Mouse (Mus musculus) lung, adult 18-20 months (tissue): ENCODE data around the gene Ddit4l.
"Not testable (repeated sequence)": the region's sequence is repeated elsewhere in the genome, so short reads cannot be mapped to it uniquely, and the experiment has no call there.

Experiments used
- DNase-seq, 2 experiments: peaks; one replicate each; pipeline ENCODE4 v3.0.0; 2022; ENCODE audit warnings: mixed read lengths in 2 of 2

Gene Ddit4l

DNA sequence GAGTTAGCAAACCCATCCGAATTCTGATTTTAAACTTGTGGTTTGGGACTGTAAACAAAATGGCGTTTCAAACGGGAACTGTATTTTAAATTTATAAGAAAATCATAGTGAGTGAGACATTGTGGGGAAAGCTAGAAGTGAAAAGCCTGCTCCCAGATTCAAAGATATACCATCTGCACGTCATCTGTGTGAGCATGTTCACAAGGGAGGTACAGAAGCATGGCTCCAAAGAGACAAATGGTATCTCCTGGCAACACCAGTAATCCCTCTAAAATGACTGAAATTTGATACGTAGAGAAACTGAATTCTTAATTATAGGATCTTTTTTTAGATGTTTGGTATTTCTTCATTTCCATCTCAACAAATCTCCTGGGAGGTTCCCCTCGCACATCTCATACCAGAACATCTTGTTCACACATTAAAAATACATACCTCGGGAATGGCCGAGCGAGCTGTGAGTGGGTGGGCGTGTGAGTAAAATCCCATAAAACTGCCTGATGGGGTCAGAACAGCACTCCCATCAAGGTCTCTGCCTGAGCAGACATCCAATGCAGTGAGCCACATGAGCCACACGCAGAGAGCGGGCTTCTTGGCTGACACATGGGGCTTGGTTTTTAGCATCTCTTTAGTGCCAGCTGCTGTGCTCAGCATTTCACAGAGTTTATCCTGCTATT, 26.2 kb downstream of the Ddit4l start:
- DNase-seq, result no peak

DNA sequence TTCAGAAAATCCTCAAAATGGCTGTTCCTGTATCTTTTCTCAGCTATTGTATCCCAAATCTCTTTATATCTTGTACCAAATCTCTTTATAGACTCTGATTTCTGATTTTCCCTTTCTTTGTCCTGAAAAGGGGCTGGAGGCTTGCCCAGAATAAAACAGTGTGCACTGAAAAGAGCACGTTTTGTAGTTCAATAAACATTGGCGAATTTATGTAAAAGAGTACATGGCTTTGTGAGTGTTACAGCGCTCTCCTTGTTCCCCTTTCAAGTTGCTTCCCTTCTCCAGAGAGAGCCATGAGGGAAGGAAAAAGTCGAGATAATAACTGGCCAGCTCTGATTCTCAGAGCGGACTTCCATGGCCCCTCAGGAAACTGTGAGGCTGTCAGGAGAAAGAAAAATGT, 27.7 kb downstream of the Ddit4l start:
- no peak for DNase-seq

- no peak for DNase-seq
Measured at GRCm38 (mm10) chr3:137652853-137653252, 31.4 kb downstream of the Ddit4l start.

- not testable (repeated sequence) for DNase-seq
Measured at GRCm38 (mm10) chr3:137671224-137671623, 49.8 kb downstream of the Ddit4l start, which contains the start of gene Gm21962. Gene Gm21962, plus strand, starts transcription at chr3:137671524.
